Comparison of ENCODE assay signal across 7 mouse cellular contexts in genomic region chr15:27827871-27828270, GRCm38 (mm10).
DNase-seq lines count a peak whose midpoint lies in the region; ATAC-seq lines count a peak whose summit lies in the region.

No protein-coding gene starts in this region.

- ATAC-seq in common myeloid progenitor, adult 5-6 weeks (replicated peaks; ENCODE audit: low read depth, poor library complexity, severe bottlenecking) = peak; percentile 91
- ATAC-seq in megakaryocyte-erythroid progenitor cell, adult 5-6 weeks (replicated peaks; ENCODE audit: low FRiP score, low TSS enrichment, poor library complexity, severe bottlenecking) = peak; percentile 60

- peak; percentile 13 for DNase-seq in A20 (ENCODE audit: low read depth, low spot score)
- peak; percentile 51 to 52 for DNase-seq in CD8-positive naive resting alpha-beta T cell, adult 2 months (ENCODE audit: low read depth in 2 of 2, low spot score in 2 of 2)
- peak; percentile 79 for DNase-seq in induced T-regulatory cell, adult 2 months (ENCODE audit: low read depth)
- DNase-seq in spleen, adult 12 weeks (ENCODE audit: low spot score) = peak; percentile 15
- peak; percentile 83 for DNase-seq in thymus, postnatal 0 days (ENCODE audit: low spot score)

Comparison
In these comparisons a context has a peak if more than half of its experiments do, and no peak if none do; other contexts are left out.
1. Peak in every context shown above with its lines: DNase-seq and ATAC-seq.
2. DNase-seq: peak in every context shown above with its lines; median percentile 83 in thymus, postnatal 0 days; 79 in induced T-regulatory cell, adult 2 months; 52 in CD8-positive naive resting alpha-beta T cell, adult 2 months; 15 in spleen, adult 12 weeks; 13 in A20.